Mouse (Mus musculus) hindlimb bud, embryonic 11.5 days (tissue): ENCODE data around the gene Tnpo2.

Source experiments
- DNase-seq: peaks from one replicate; pipeline ENCODE4 v3.0.0-alpha.2; 2012; ENCODE audit warnings: low read depth, low spot score; ENCODE audit errors: extremely low spot score

Tnpo2 gene

DNA sequence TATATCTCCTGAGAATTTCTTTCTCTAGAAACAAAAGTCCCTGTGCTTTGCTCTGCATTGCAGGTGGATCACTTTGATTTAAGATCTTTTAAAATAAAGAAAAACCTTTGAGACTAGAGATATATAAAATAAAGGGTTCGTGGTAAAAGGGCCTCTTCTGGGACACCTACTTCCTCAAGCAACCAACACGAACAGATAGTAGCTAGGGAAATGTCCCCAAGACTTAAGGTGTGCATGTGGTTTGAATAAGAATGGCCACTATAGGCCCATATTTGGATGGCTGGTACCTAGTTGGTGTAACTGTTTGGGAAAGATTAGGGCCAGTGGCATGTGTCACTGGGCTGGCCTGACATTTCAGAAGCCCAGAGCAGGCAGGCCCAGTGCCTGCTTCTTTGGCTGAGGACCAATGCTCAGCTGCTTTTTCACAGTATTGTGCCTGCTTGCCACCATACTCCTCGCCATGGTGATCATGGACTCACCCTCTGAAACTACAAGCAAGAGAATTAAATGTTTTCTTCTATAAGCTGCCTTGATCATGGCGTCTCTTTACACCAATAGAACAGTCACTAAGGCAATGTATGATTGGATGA, 63.5 kb downstream of the Tnpo2 start:
- DNase-seq = no peak
